Mouse (Mus musculus) ES-Bruce4 (cell line): Measurements from ENCODE around the gene Gemin5. TPM values are rescaled to one million over a fixed set of nuclear protein-coding genes. Genes with fewer than 3 reads are reported as not detected.

Experiments used
- H3K27ac ChIP-seq: 2 replicates; pipeline ENCODE4 v1.5.1; 2012; ENCODE audit warnings: low read length, inconsistent platforms; ENCODE audit not compliant: insufficient read depth
- H3K27me3 ChIP-seq: 2 replicates; pipeline ENCODE4 v1.6.1; 2012; ENCODE audit warnings: mild to moderate bottlenecking, low read length, inconsistent platforms; ENCODE audit not compliant: control insufficient read depth, poor library complexity, insufficient read depth, severe bottlenecking
- H3K36me3 ChIP-seq: 2 replicates; pipeline ENCODE4 v1.6.1; 2012; ENCODE audit warnings: inconsistent platforms, mild to moderate bottlenecking, low read length, moderate library complexity; ENCODE audit not compliant: control insufficient read depth, poor library complexity, insufficient read depth, severe bottlenecking
- H3K4me1 ChIP-seq: one replicate; pipeline ENCODE4 v1.8.1; 2011; ENCODE audit warnings: low read length; ENCODE audit not compliant: control insufficient read depth, insufficient read depth
- H3K4me3 ChIP-seq: 2 replicates; pipeline ENCODE4 v1.5.1; 2011; ENCODE audit warnings: low read depth, mild to moderate bottlenecking, low read length
- H3K9ac ChIP-seq: 2 replicates; pipeline ENCODE4 v1.6.1; 2012; ENCODE audit warnings: low read depth, mild to moderate bottlenecking, inconsistent platforms; ENCODE audit not compliant: poor library complexity, severe bottlenecking
- H3K9me3 ChIP-seq: replicated peaks from 2 replicates; pipeline ENCODE4 v1.6.1; 2012; ENCODE audit warnings: mild to moderate bottlenecking, low read length, inconsistent platforms; ENCODE audit not compliant: control insufficient read depth, poor library complexity, insufficient read depth, severe bottlenecking
- CTCF ChIP-seq: IDR thresholded peaks from one replicate; pipeline ENCODE4 v1.8.1; 2011; ENCODE audit warnings: low read depth, low read length
- EP300 ChIP-seq: IDR thresholded peaks from 2 replicates; pipeline ENCODE4 v1.6.1; 2011; ENCODE audit warnings: low read depth, low read length; ENCODE audit not compliant: insufficient read depth
- POLR2A ChIP-seq: IDR thresholded peaks from one replicate; pipeline ENCODE4 v1.8.1; 2011; ENCODE audit warnings: low read length; ENCODE audit not compliant: insufficient read depth
- polyA plus RNA-seq: library from polyadenylated mRNA; stranded (reverse); fragments of >200 nt; gene quantifications from 2 replicates; pipeline ENCODE4 v1.2.4, GENCODE M21; 2011; ENCODE audit warnings: low read depth; ENCODE audit not compliant: missing spikeins, insufficient read depth, insufficient read length

The Gemin5 gene
- polyA plus RNA-seq, 1 experiment = 50.4 TPM

GRCm38 (mm10) chr11:58096160-58096559 lies 72.2 kb downstream of the Gemin5 start:
- no peaks in the 10 kb centered on the region for H3K9me3 ChIP-seq
- H3K4me3 ChIP-seq = no peak overlapping the region
- no peak for TF ChIP-seq CTCF
- TF ChIP-seq EP300 = no peak
- TF ChIP-seq POLR2A = no peak
- no peaks in the 10 kb centered on the region for H3K4me1 ChIP-seq
- H3K27me3 ChIP-seq = no peaks in the 10 kb centered on the region
- H3K36me3 ChIP-seq = no peaks in the 10 kb centered on the region
- no peak overlapping the region for H3K27ac ChIP-seq
- no peak overlapping the region for H3K9ac ChIP-seq

GRCm38 (mm10) chr11:58095561-58095960 lies 72.8 kb downstream of the Gemin5 start:
- H3K9me3 ChIP-seq = no peaks in the 10 kb centered on the region
- no peak overlapping the region for H3K27ac ChIP-seq
- no peak overlapping the region for H3K4me3 ChIP-seq
- H3K4me1 ChIP-seq = no peaks in the 10 kb centered on the region
- TF ChIP-seq EP300 (no peak), POLR2A (no peak), CTCF (no peak)
- H3K36me3 ChIP-seq = no peaks in the 10 kb centered on the region
- H3K27me3 ChIP-seq = no peaks in the 10 kb centered on the region
- no peak overlapping the region for H3K9ac ChIP-seq

DNA sequence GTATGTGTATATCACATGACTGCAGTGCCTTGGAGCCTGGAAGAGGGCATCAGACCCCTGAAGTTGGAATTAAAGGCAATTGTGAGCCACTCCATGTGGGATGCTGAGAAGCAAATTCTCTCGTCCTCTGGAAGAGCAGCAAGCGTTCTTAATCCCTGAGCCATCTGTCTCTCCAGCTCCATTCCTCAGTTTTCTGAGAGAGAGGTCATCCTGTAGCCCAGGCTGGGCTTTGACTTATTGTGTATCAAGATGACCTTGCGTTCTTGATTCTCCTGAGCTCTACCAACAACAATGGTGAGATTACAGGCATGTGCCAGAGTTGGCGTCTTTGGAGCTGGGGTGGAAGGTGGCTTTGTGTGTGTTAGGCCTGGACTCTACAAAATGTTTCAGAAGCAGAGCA lies 73.6 kb downstream of the Gemin5 start:
- Histone ChIP-seq H3K4me1 (no peaks in the 10 kb centered on the region), H3K9ac (no peak overlapping the region), H3K4me3 (no peak overlapping the region), H3K36me3 (no peaks in the 10 kb centered on the region), H3K27me3 (no peaks in the 10 kb centered on the region), H3K9me3 (no peaks in the 10 kb centered on the region), H3K27ac (no peak overlapping the region)
- TF ChIP-seq CTCF = no peak
- TF ChIP-seq POLR2A = no peak
- TF ChIP-seq EP300 = no peak

- no peak within 1 kb of the TSS for H3K27ac ChIP-seq
- no peak within 1 kb of the TSS for H3K9ac ChIP-seq
- H3K4me3 ChIP-seq = peak within 1 kb of the TSS; percentile 6; the same call in 1 of the 2 replicates
Measured at GRCm38 (mm10) chr11:58093021-58093528, 75.3 kb downstream of the Gemin5 start, which contains the start of gene Gm12248. TSS of gene Gm12248 (minus strand) at chr11:58093134.

GRCm38 (mm10) chr11:58092541-58092940 lies 75.8 kb downstream of the Gemin5 start:
- no peaks in the 10 kb centered on the region for H3K9me3 ChIP-seq
- no peak overlapping the region for H3K9ac ChIP-seq
- no peaks in the 10 kb centered on the region for H3K36me3 ChIP-seq
- H3K27ac ChIP-seq = no peak overlapping the region
- H3K4me3 ChIP-seq = no peak overlapping the region
- no peaks in the 10 kb centered on the region for H3K4me1 ChIP-seq
- TF ChIP-seq POLR2A (no peak), CTCF (no peak), EP300 (no peak)
- H3K27me3 ChIP-seq = no peaks in the 10 kb centered on the region

More at GRCm38 (mm10) chr11:58093021-58093528, 75.3 kb downstream of the Gemin5 start, which contains the start of gene Gm12248:
- H3K4me1 ChIP-seq = no peaks in the 10 kb centered on the region
- no peaks in the 10 kb centered on the region for H3K36me3 ChIP-seq
- TF ChIP-seq POLR2A = no peak
- no peaks in the 10 kb centered on the region for H3K9me3 ChIP-seq
- H3K27me3 ChIP-seq = no peaks in the 10 kb centered on the region

DNA sequence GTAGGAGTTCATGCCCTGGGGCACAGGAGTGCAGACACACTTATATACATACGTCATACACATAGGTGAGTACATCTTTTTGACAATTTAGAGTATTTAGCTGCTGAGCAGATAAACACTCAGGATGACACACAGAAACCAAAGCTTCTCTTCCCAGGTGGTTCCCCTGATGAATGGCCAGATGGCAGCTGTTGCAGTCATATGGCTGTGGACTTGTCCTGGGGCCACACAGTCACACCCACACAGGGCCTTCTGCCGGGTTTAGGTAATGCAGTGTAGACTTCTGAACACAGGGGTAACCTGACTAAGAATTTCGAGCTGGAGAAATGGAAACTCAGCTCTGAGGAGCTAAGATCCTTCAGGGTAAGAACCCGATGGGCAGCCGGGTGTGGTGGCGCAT lies 86.6 kb downstream of the Gemin5 start:
- H3K36me3 ChIP-seq = no peaks in the 10 kb centered on the region
- H3K27ac ChIP-seq = no peak overlapping the region
- no peaks in the 10 kb centered on the region for H3K9me3 ChIP-seq
- no peak overlapping the region for H3K4me3 ChIP-seq
- H3K4me1 ChIP-seq = no peaks in the 10 kb centered on the region
- no peaks in the 10 kb centered on the region for H3K27me3 ChIP-seq
- no peak for TF ChIP-seq CTCF
- no peak for TF ChIP-seq POLR2A
- TF ChIP-seq EP300 = no peak
- no peak overlapping the region for H3K9ac ChIP-seq
